Mouse (Mus musculus): Measurements from ENCODE around the gene Rnf207. TPM values are rescaled to one million over a fixed set of nuclear protein-coding genes. Genes with fewer than 3 reads are reported as not detected.

The Rnf207 gene
- total and polyA plus RNA-seq, 3 experiments: 0.51 TPM; not detected in 2

- dilution Hi-C loops (cut with MboI; ENCODE audit: extremely low pct_ligation_motif_present, extremely low pct_unique_long_range_greater_than_20kb, low sequenced_read_pairs): no loop called here
- Histone ChIP-seq H3K36me3 (replicated peaks in 1 of 2; ENCODE audit: control insufficient read depth in 1 of 2, insufficient read depth in 1 of 2, low read length in 1 of 2) (peaks cover 0 to under 1% of the 10 kb centered on the region in 2 experiments), H3K4me3 (replicated peaks in 1 of 3; ENCODE audit: low read depth in 2 of 3, low read length in 2 of 3, poor library complexity in 1 of 3) (no peak overlapping the region), H3K9ac (ENCODE audit: insufficient read depth, low read depth) (no peak overlapping the region; the same call in 1 of the 2 replicates), H3K79me2 (replicated peaks; ENCODE audit: control insufficient read depth, extremely low read depth, insufficient read depth, poor library complexity, severe bottlenecking) (no peaks in the 10 kb centered on the region), H3K9me3 (replicated peaks; ENCODE audit: low read length) (no peaks in the 10 kb centered on the region), H3K27me3 (replicated peaks) (peaks cover 2% of the 10 kb centered on the region), H3K4me1 (ENCODE audit: control insufficient read depth in 1 of 2, insufficient read depth in 2 of 2) (peaks cover 20 to 42% of the 10 kb centered on the region in 2 experiments), H3K4me2 (ENCODE audit: insufficient read depth, low read depth, poor library complexity, severe bottlenecking) (peak overlapping the region; percentile 3; the same call in 1 of the 2 replicates), H3K27ac (ENCODE audit: insufficient read depth, low read depth) (no peak overlapping the region)
- DNase-seq (ENCODE audit: extremely low read depth): no peak
- TF ChIP-seq POLR2A (IDR thresholded peaks at IDR 0.05; ENCODE audit: low read depth, low read length): peak; percentile 45; the same call in 1 of the 2 replicates
- TF ChIP-seq MAFK (IDR thresholded peaks at IDR 0.05; ENCODE audit: insufficient replicate concordance, low read length): no peak
- in situ Hi-C loops (cut with MboI; ENCODE audit: low pct_ligation_motif_present, low pct_unique_long_range_greater_than_20kb, low sequenced_read_pairs): no loop called here
Observed at GRCm38 (mm10) chr4:152344651-152345050, 25.9 kb upstream of the Rnf207 start.

GRCm38 (mm10) chr4:152343296-152343695 lies 24.5 kb upstream of the Rnf207 start:
- Histone ChIP-seq H3K9me3 (replicated peaks; ENCODE audit: low read length) (peaks cover 2% of the 10 kb centered on the region), H3K4me3 (replicated peaks in 1 of 3; ENCODE audit: low read depth in 2 of 3, low read length in 2 of 3, poor library complexity in 1 of 3) (no peak overlapping the region), H3K4me2 (ENCODE audit: insufficient read depth, low read depth, poor library complexity, severe bottlenecking) (no peak overlapping the region), H3K79me2 (replicated peaks; ENCODE audit: control insufficient read depth, extremely low read depth, insufficient read depth, poor library complexity, severe bottlenecking) (no peaks in the 10 kb centered on the region), H3K4me1 (ENCODE audit: control insufficient read depth in 1 of 2, insufficient read depth in 2 of 2) (peaks cover 19 to 42% of the 10 kb centered on the region in 2 experiments), H3K9ac (ENCODE audit: insufficient read depth, low read depth) (no peak overlapping the region), H3K36me3 (replicated peaks in 1 of 2; ENCODE audit: control insufficient read depth in 1 of 2, insufficient read depth in 1 of 2, low read length in 1 of 2) (peaks cover 0 to 4% of the 10 kb centered on the region in 2 experiments), H3K27ac (ENCODE audit: insufficient read depth, low read depth) (no peak overlapping the region), H3K27me3 (replicated peaks) (peaks cover 2% of the 10 kb centered on the region)
- DNase-seq (ENCODE audit: extremely low read depth): no peak
- in situ Hi-C loops (cut with MboI; ENCODE audit: low pct_ligation_motif_present, low pct_unique_long_range_greater_than_20kb, low sequenced_read_pairs) (no loop called here), dilution Hi-C loops (cut with MboI; ENCODE audit: extremely low pct_ligation_motif_present, extremely low pct_unique_long_range_greater_than_20kb, low sequenced_read_pairs) (no loop called here)
- TF ChIP-seq RAD21 (IDR thresholded peaks at IDR 0.05; ENCODE audit: low read depth, low read length): peak; percentile 64
- TF ChIP-seq MAX (IDR thresholded peaks at IDR 0.05; ENCODE audit: low read length): no peak
- TF ChIP-seq SMC3 (IDR thresholded peaks at IDR 0.05; ENCODE audit: low read depth, low read length): peak; percentile 55
- TF ChIP-seq TCF12 (IDR thresholded peaks at IDR 0.05; ENCODE audit: low read depth, low read length): no peak
- peak; percentile 70 to 71 for TF ChIP-seq CTCF (conservative IDR thresholded peaks at IDR 0.05 in 1 of 2, IDR thresholded peaks at IDR 0.05 in 1 of 2; ENCODE audit: low read depth in 2 of 2, low read length in 2 of 2)
- no peak for TF ChIP-seq JUND (conservative IDR thresholded peaks at IDR 0.05; ENCODE audit: low read depth, low read length)

GRCm38 (mm10) chr4:152340584-152341284 lies 21.9 kb upstream of the Rnf207 start:
- Histone ChIP-seq H3K27me3 (replicated peaks) (no peaks in the 10 kb centered on the region), H3K9ac (ENCODE audit: insufficient read depth, low read depth) (no peak overlapping the region), H3K4me3 (replicated peaks in 1 of 3; ENCODE audit: low read depth in 2 of 3, low read length in 2 of 3, poor library complexity in 1 of 3) (no peak overlapping the region), H3K79me2 (replicated peaks; ENCODE audit: control insufficient read depth, extremely low read depth, insufficient read depth, poor library complexity, severe bottlenecking) (no peaks in the 10 kb centered on the region), H3K4me2 (ENCODE audit: insufficient read depth, low read depth, poor library complexity, severe bottlenecking) (no peak overlapping the region), H3K4me1 (ENCODE audit: control insufficient read depth in 1 of 2, insufficient read depth in 2 of 2) (peaks cover 21 to 43% of the 10 kb centered on the region in 2 experiments), H3K27ac (ENCODE audit: insufficient read depth, low read depth) (no peak overlapping the region), H3K9me3 (replicated peaks; ENCODE audit: low read length) (peaks cover 2% of the 10 kb centered on the region), H3K36me3 (replicated peaks in 1 of 2; ENCODE audit: control insufficient read depth in 1 of 2, insufficient read depth in 1 of 2, low read length in 1 of 2) (peaks cover 5 to 17% of the 10 kb centered on the region in 2 experiments)
- DNase-seq (ENCODE audit: extremely low read depth): no peak
- dilution Hi-C loops (cut with MboI; ENCODE audit: extremely low pct_ligation_motif_present, extremely low pct_unique_long_range_greater_than_20kb, low sequenced_read_pairs) (no loop called here), in situ Hi-C loops (cut with MboI; ENCODE audit: low pct_ligation_motif_present, low pct_unique_long_range_greater_than_20kb, low sequenced_read_pairs) (no loop called here)
- TF ChIP-seq RCOR1 (conservative IDR thresholded peaks at IDR 0.05; ENCODE audit: low read depth, low read length) (no peak), ELF1 (IDR thresholded peaks at IDR 0.05; ENCODE audit: low read depth, low read length) (peak; percentile 68)
